Mouse (Mus musculus): Measurements from ENCODE around the gene Frmd4b.

The Frmd4b gene

GRCm38 (mm10) chr6:97419771-97420446, 197.4 kb downstream of the Frmd4b start:
- intact Hi-C loops (cut with DNase I), result loop anchor here (2.0 to 5.0 kb wide), 2 partner anchors 103 to 322 kb away; no protein-coding TSS in a partner anchor

- intact Hi-C loops (cut with DNase I), result loop anchor here (1.0 to 5.0 kb wide), 3 partner anchors 108 to 325 kb away; no protein-coding TSS in a partner anchor
Observed at GRCm38 (mm10) chr6:97416972-97417554, 200.3 kb downstream of the Frmd4b start.

GRCm38 (mm10) chr6:97415578-97415977, 201.8 kb downstream of the Frmd4b start:
- intact Hi-C loops (cut with DNase I), result loop anchor here (5.0 kb wide), 1 partner anchor 327 kb away; no protein-coding TSS in a partner anchor

GRCm38 (mm10) chr6:97413453-97413852, 203.9 kb downstream of the Frmd4b start:
- intact Hi-C loops (cut with DNase I), result no loop called here

GRCm38 (mm10) chr6:97412403-97412802, 204.9 kb downstream of the Frmd4b start:
- intact Hi-C loops (cut with DNase I), result no loop called here

GRCm38 (mm10) chr6:97411327-97411726, 206.0 kb downstream of the Frmd4b start:
- intact Hi-C loops (cut with DNase I), result no loop called here

- intact Hi-C loops (cut with DNase I), result no loop called here
Observed at GRCm38 (mm10) chr6:97409467-97410239, 207.7 kb downstream of the Frmd4b start.

GRCm38 (mm10) chr6:97407914-97408313, 209.4 kb downstream of the Frmd4b start:
- intact Hi-C loops (cut with DNase I), result no loop called here

GRCm38 (mm10) chr6:97407425-97407824, 209.9 kb downstream of the Frmd4b start:
- intact Hi-C loops (cut with DNase I), result no loop called here

- intact Hi-C loops (cut with DNase I), result no loop called here
Observed at GRCm38 (mm10) chr6:97405311-97405710, 212.0 kb downstream of the Frmd4b start.

GRCm38 (mm10) chr6:97402822-97403472, 214.4 kb downstream of the Frmd4b start:
- intact Hi-C loops (cut with DNase I), result no loop called here

- intact Hi-C loops (cut with DNase I), result no loop called here
Observed at GRCm38 (mm10) chr6:97400446-97400845, 216.9 kb downstream of the Frmd4b start.

- intact Hi-C loops (cut with DNase I), result no loop called here
Observed at GRCm38 (mm10) chr6:97397935-97398334, 219.4 kb downstream of the Frmd4b start.

- intact Hi-C loops (cut with DNase I), result no loop called here
Observed at GRCm38 (mm10) chr6:97396957-97397354, 220.4 kb downstream of the Frmd4b start.

- intact Hi-C loops (cut with DNase I), result no loop called here
Observed at GRCm38 (mm10) chr6:97396351-97396956, 220.9 kb downstream of the Frmd4b start.

- intact Hi-C loops (cut with DNase I), result no loop called here
Observed at GRCm38 (mm10) chr6:97395477-97396350, 221.6 kb downstream of the Frmd4b start.

- intact Hi-C loops (cut with DNase I), result no loop called here
Observed at GRCm38 (mm10) chr6:97394473-97395075, 222.8 kb downstream of the Frmd4b start.

GRCm38 (mm10) chr6:97392912-97393311, 224.4 kb downstream of the Frmd4b start:
- intact Hi-C loops (cut with DNase I), result no loop called here

- intact Hi-C loops (cut with DNase I), result no loop called here
Observed at GRCm38 (mm10) chr6:97387388-97387787, 230.0 kb downstream of the Frmd4b start.

- intact Hi-C loops (cut with DNase I), result no loop called here
Observed at GRCm38 (mm10) chr6:97384918-97385317, 232.4 kb downstream of the Frmd4b start.
